Mouse (Mus musculus): ENCODE measurements around the gene Gtf2ird1. TPM values are rescaled to one million over a fixed set of nuclear protein-coding genes. Genes with fewer than 3 reads are reported as not detected.

Gtf2ird1 gene
- total RNA-seq (2021) (10 to 100 TPM; 23.8 to 26.4 TPM), polyA plus RNA-seq (2012; rRNA removed) (13.4 and 18.0 TPM in 2 replicates)
- long read RNA-seq, partial matches to known transcripts, result 34 of 49 reads
- long read RNA-seq, other reads (novel, unspliced or antisense), result 5 of 49 reads

- Histone ChIP-seq H3K27me3 (ENCODE audit: control insufficient read depth, insufficient read depth, low read length) (no peaks in the 10 kb centered on the region), H3K27ac (peak within 1 kb of the TSS; percentile 79), H3K79me2 (replicated peaks; ENCODE audit: control insufficient read depth, insufficient read depth, low read length) (no peaks in the 10 kb centered on the region; the same call in 1 of the 2 replicates), H3K36me3 (ENCODE audit: control insufficient read depth, insufficient read depth, low read length) (no peaks in the 10 kb centered on the region), H3K4me3 (peak within 1 kb of the TSS; percentile 76), H3K4me1 (ENCODE audit: control insufficient read depth, insufficient read depth, low read length) (peaks cover 5% of the 10 kb centered on the region), H3K9ac (ENCODE audit: low read depth, low read length) (peak within 1 kb of the TSS; percentile 68)
- intact Hi-C loops (cut with DNase I), result loop anchor here (5.0 kb wide), 1 partner anchor 34 kb away; no protein-coding TSS in a partner anchor
- WGBS, result under 1% methylated on average over 44 of the region's 44 CpGs
- TF ChIP-seq CTCF (IDR thresholded peaks at IDR 0.05) (no peak), POLR2A (IDR thresholded peaks at IDR 0.05; ENCODE audit: insufficient read depth, low read depth, low read length) (no peak), EP300 (IDR thresholded peaks at IDR 0.05; ENCODE audit: insufficient read depth, low read depth, low read length) (no peak)
- DNase-seq, result peak; percentile 71 to 83
Observed at GRCm38 (mm10) chr5:134456503-134456962, at the start of gene Gtf2ird1. Gene Gtf2ird1 (minus strand): TSS chr5:134456716.

- intact Hi-C loops (cut with DNase I), result loop anchor here (2.0 kb wide), 2 partner anchors 33 to 45 kb away; no protein-coding TSS in a partner anchor
Observed at GRCm38 (mm10) chr5:134505810-134506292, 49.3 kb upstream of the Gtf2ird1 start.

GRCm38 (mm10) chr5:134502591-134502990 is 46.1 kb upstream of the Gtf2ird1 start:
- no peak overlapping the region for H3K4me3 ChIP-seq
- TF ChIP-seq EP300 (IDR thresholded peaks at IDR 0.05; ENCODE audit: insufficient read depth, low read depth, low read length) (no peak), CTCF (IDR thresholded peaks at IDR 0.05) (no peak), POLR2A (IDR thresholded peaks at IDR 0.05; ENCODE audit: insufficient read depth, low read depth, low read length) (no peak)
- intact Hi-C loops (cut with DNase I), result loop anchor here (5.0 kb wide), 1 partner anchor 400 kb away; no protein-coding TSS in a partner anchor
- H3K9ac ChIP-seq (ENCODE audit: low read depth, low read length), result no peak overlapping the region
- H3K36me3 ChIP-seq (ENCODE audit: control insufficient read depth, insufficient read depth, low read length), result no peaks in the 10 kb centered on the region
- H3K27ac ChIP-seq, result no peak overlapping the region
- no peak for DNase-seq
- peaks cover 2% of the 10 kb centered on the region; the same call in 1 of the 2 replicates for H3K4me1 ChIP-seq (ENCODE audit: control insufficient read depth, insufficient read depth, low read length)
- H3K79me2 ChIP-seq (replicated peaks; ENCODE audit: control insufficient read depth, insufficient read depth, low read length), result no peaks in the 10 kb centered on the region
- no peaks in the 10 kb centered on the region for H3K27me3 ChIP-seq (ENCODE audit: control insufficient read depth, insufficient read depth, low read length)
- 92% methylated on average over 18 of the region's 18 CpGs for WGBS

More at GRCm38 (mm10) chr5:134505810-134506292, 49.3 kb upstream of the Gtf2ird1 start:
- 81% methylated on average over 9 of the region's 9 CpGs for WGBS
- no peaks in the 10 kb centered on the region for H3K27me3 ChIP-seq (ENCODE audit: control insufficient read depth, insufficient read depth, low read length)
- H3K27ac ChIP-seq, result no peak overlapping the region
- no peak overlapping the region for H3K4me3 ChIP-seq
- H3K9ac ChIP-seq (ENCODE audit: low read depth, low read length), result no peak overlapping the region
- no peak for TF ChIP-seq CTCF (IDR thresholded peaks at IDR 0.05)
- no peak for TF ChIP-seq EP300 (IDR thresholded peaks at IDR 0.05; ENCODE audit: insufficient read depth, low read depth, low read length)
- no peak for TF ChIP-seq POLR2A (IDR thresholded peaks at IDR 0.05; ENCODE audit: insufficient read depth, low read depth, low read length)
- no peaks in the 10 kb centered on the region for H3K36me3 ChIP-seq (ENCODE audit: control insufficient read depth, insufficient read depth, low read length)
- DNase-seq, result no peak
- no peaks in the 10 kb centered on the region for H3K79me2 ChIP-seq (replicated peaks; ENCODE audit: control insufficient read depth, insufficient read depth, low read length)
- H3K4me1 ChIP-seq (ENCODE audit: control insufficient read depth, insufficient read depth, low read length), result peaks cover 2% of the 10 kb centered on the region; the same call in 1 of the 2 replicates

GRCm38 (mm10) chr5:134501453-134501852 is 44.9 kb upstream of the Gtf2ird1 start:
- Histone ChIP-seq H3K27ac (no peak overlapping the region), H3K79me2 (replicated peaks; ENCODE audit: control insufficient read depth, insufficient read depth, low read length) (no peaks in the 10 kb centered on the region), H3K27me3 (ENCODE audit: control insufficient read depth, insufficient read depth, low read length) (no peaks in the 10 kb centered on the region), H3K4me1 (ENCODE audit: control insufficient read depth, insufficient read depth, low read length) (no peaks in the 10 kb centered on the region), H3K9ac (ENCODE audit: low read depth, low read length) (no peak overlapping the region), H3K36me3 (ENCODE audit: control insufficient read depth, insufficient read depth, low read length) (no peaks in the 10 kb centered on the region), H3K4me3 (no peak overlapping the region)
- intact Hi-C loops (cut with DNase I), result loop anchor here (5.0 kb wide), 1 partner anchor 401 kb away; no protein-coding TSS in a partner anchor
- peak in 1 of 2 experiments; percentile 15 for DNase-seq
- WGBS, result 79% methylated on average over 9 of the region's 9 CpGs
- peak; percentile 58 for TF ChIP-seq CTCF (IDR thresholded peaks at IDR 0.05)
- TF ChIP-seq EP300 (IDR thresholded peaks at IDR 0.05; ENCODE audit: insufficient read depth, low read depth, low read length), result no peak

- H3K27ac ChIP-seq, result no peak overlapping the region
- no peaks in the 10 kb centered on the region for H3K4me1 ChIP-seq (ENCODE audit: control insufficient read depth, insufficient read depth, low read length)
- H3K27me3 ChIP-seq (ENCODE audit: control insufficient read depth, insufficient read depth, low read length), result no peaks in the 10 kb centered on the region
- TF ChIP-seq EP300 (IDR thresholded peaks at IDR 0.05; ENCODE audit: insufficient read depth, low read depth, low read length), result no peak
- no peak for TF ChIP-seq POLR2A (IDR thresholded peaks at IDR 0.05; ENCODE audit: insufficient read depth, low read depth, low read length)
- no peak for TF ChIP-seq CTCF (IDR thresholded peaks at IDR 0.05)
- intact Hi-C loops (cut with DNase I), result loop anchor here (5.0 kb wide), 1 partner anchor 402 kb away; no protein-coding TSS in a partner anchor
- no peaks in the 10 kb centered on the region for H3K36me3 ChIP-seq (ENCODE audit: control insufficient read depth, insufficient read depth, low read length)
- 73% methylated on average over 3 of the region's 3 CpGs for WGBS
- H3K4me3 ChIP-seq, result no peak overlapping the region
- H3K9ac ChIP-seq (ENCODE audit: low read depth, low read length), result no peak overlapping the region
- DNase-seq, result no peak
- H3K79me2 ChIP-seq (replicated peaks; ENCODE audit: control insufficient read depth, insufficient read depth, low read length), result no peaks in the 10 kb centered on the region
Observed at GRCm38 (mm10) chr5:134500681-134501080, 44.2 kb upstream of the Gtf2ird1 start.

- peak; percentile 52 to 69 for DNase-seq
- H3K4me1 ChIP-seq (ENCODE audit: control insufficient read depth, insufficient read depth, low read length), result no peaks in the 10 kb centered on the region
- H3K27me3 ChIP-seq (ENCODE audit: control insufficient read depth, insufficient read depth, low read length), result no peaks in the 10 kb centered on the region
- no peak for TF ChIP-seq POLR2A (IDR thresholded peaks at IDR 0.05; ENCODE audit: insufficient read depth, low read depth, low read length)
- TF ChIP-seq EP300 (IDR thresholded peaks at IDR 0.05; ENCODE audit: insufficient read depth, low read depth, low read length), result no peak
- TF ChIP-seq CTCF (IDR thresholded peaks at IDR 0.05), result peak; percentile 83
- 77% methylated on average over 4 of the region's 4 CpGs for WGBS
- no peak overlapping the region for H3K4me3 ChIP-seq
- no peaks in the 10 kb centered on the region for H3K79me2 ChIP-seq (replicated peaks; ENCODE audit: control insufficient read depth, insufficient read depth, low read length)
- intact Hi-C loops (cut with DNase I), result loop anchor here (5.0 kb wide), 1 partner anchor 402 kb away; no protein-coding TSS in a partner anchor
- H3K9ac ChIP-seq (ENCODE audit: low read depth, low read length), result no peak overlapping the region
- no peak overlapping the region for H3K27ac ChIP-seq
- H3K36me3 ChIP-seq (ENCODE audit: control insufficient read depth, insufficient read depth, low read length), result no peaks in the 10 kb centered on the region
Observed at GRCm38 (mm10) chr5:134500062-134500461, 43.5 kb upstream of the Gtf2ird1 start.

All from heart, adult 2 months (tissue).